Mouse (Mus musculus): ENCODE data around the gene Gm17387.
A peak's percentile ranks its signal among the peaks of the same experiment; 100 is the strongest.

Gene Gm17387

GRCm38 (mm10) chr7:141058601-141059341 is 29.8 kb downstream of the Gm17387 start:
- H3K4me3 ChIP-seq (replicated peaks; ENCODE audit: low read length), result no peak overlapping the region

GRCm38 (mm10) chr7:141059929-141060328 is 31.0 kb downstream of the Gm17387 start:
- Histone ChIP-seq H3K9me3 (ENCODE audit: low read length) (peaks cover 4% of the 10 kb centered on the region; the same call in 1 of the 2 replicates), H3K27me3 (ENCODE audit: insufficient read depth, low read length) (0 out of 2 replicates have a peak, but pooled peaks cover 2% of the 10 kb centered on the region), H3K36me3 (ENCODE audit: insufficient read depth, low read length) (peaks cover 66% of the 10 kb centered on the region), H3K4me3 (replicated peaks; ENCODE audit: low read length) (peak overlapping the region; percentile 86), H3K4me1 (replicated peaks; ENCODE audit: low read depth, low read length) (peaks cover 91% of the 10 kb centered on the region)
- no peak for TF ChIP-seq POU5F1 (IDR thresholded peaks at IDR 0.05; ENCODE audit: borderline replicate concordance, low read length)
- TF ChIP-seq NANOG (IDR thresholded peaks at IDR 0.05; ENCODE audit: borderline replicate concordance, low read length), result no peak
- TF ChIP-seq CTCF (conservative IDR thresholded peaks at IDR 0.05; ENCODE audit: low read length), result no peak

More at GRCm38 (mm10) chr7:141058601-141059341, 29.8 kb downstream of the Gm17387 start:
- H3K4me1 ChIP-seq (replicated peaks; ENCODE audit: low read depth, low read length), result peaks cover 87% of the 10 kb centered on the region
- H3K9me3 ChIP-seq (ENCODE audit: low read length), result peaks cover 4% of the 10 kb centered on the region; the same call in 1 of the 2 replicates
- 0 out of 2 replicates have a peak, but pooled peaks cover 2% of the 10 kb centered on the region for H3K27me3 ChIP-seq (ENCODE audit: insufficient read depth, low read length)
- TF ChIP-seq NANOG (IDR thresholded peaks at IDR 0.05; ENCODE audit: borderline replicate concordance, low read length) (no peak), CTCF (conservative IDR thresholded peaks at IDR 0.05; ENCODE audit: low read length) (no peak), POU5F1 (IDR thresholded peaks at IDR 0.05; ENCODE audit: borderline replicate concordance, low read length) (no peak)
- H3K36me3 ChIP-seq (ENCODE audit: insufficient read depth, low read length), result peaks cover 63% of the 10 kb centered on the region

- peak within 1 kb of the TSS; percentile 86 for H3K4me3 ChIP-seq (replicated peaks; ENCODE audit: low read length)
- TF ChIP-seq CTCF (conservative IDR thresholded peaks at IDR 0.05; ENCODE audit: low read length), result no peak
- no peak for TF ChIP-seq NANOG (IDR thresholded peaks at IDR 0.05; ENCODE audit: borderline replicate concordance, low read length)
- no peak for TF ChIP-seq POU5F1 (IDR thresholded peaks at IDR 0.05; ENCODE audit: borderline replicate concordance, low read length)
- peaks cover 92% of the 10 kb centered on the region for H3K4me1 ChIP-seq (replicated peaks; ENCODE audit: low read depth, low read length)
- 0 out of 2 replicates have a peak, but pooled peaks cover 2% of the 10 kb centered on the region for H3K27me3 ChIP-seq (ENCODE audit: insufficient read depth, low read length)
- peaks cover 3% of the 10 kb centered on the region; the same call in 1 of the 2 replicates for H3K9me3 ChIP-seq (ENCODE audit: low read length)
- peaks cover 67% of the 10 kb centered on the region for H3K36me3 ChIP-seq (ENCODE audit: insufficient read depth, low read length)
Observed at GRCm38 (mm10) chr7:141060426-141061242, 31.7 kb downstream of the Gm17387 start, which contains the start of gene B4galnt4. Gene B4galnt4, plus strand, starts transcription at chr7:141061104.

GRCm38 (mm10) chr7:141061269-141061692 is 32.4 kb downstream of the Gm17387 start:
- H3K9me3 ChIP-seq (ENCODE audit: low read length), result no peaks in the 10 kb centered on the region
- peak overlapping the region; percentile 86 for H3K4me3 ChIP-seq (replicated peaks; ENCODE audit: low read length)
- peaks cover 92% of the 10 kb centered on the region for H3K4me1 ChIP-seq (replicated peaks; ENCODE audit: low read depth, low read length)
- H3K36me3 ChIP-seq (ENCODE audit: insufficient read depth, low read length), result peaks cover 67% of the 10 kb centered on the region
- TF ChIP-seq NANOG (IDR thresholded peaks at IDR 0.05; ENCODE audit: borderline replicate concordance, low read length), result no peak
- TF ChIP-seq POU5F1 (IDR thresholded peaks at IDR 0.05; ENCODE audit: borderline replicate concordance, low read length), result no peak
- TF ChIP-seq CTCF (conservative IDR thresholded peaks at IDR 0.05; ENCODE audit: low read length), result no peak
- 0 out of 2 replicates have a peak, but pooled peaks cover 2% of the 10 kb centered on the region for H3K27me3 ChIP-seq (ENCODE audit: insufficient read depth, low read length)

GRCm38 (mm10) chr7:141062525-141062924 is 33.6 kb downstream of the Gm17387 start:
- Histone ChIP-seq H3K4me3 (replicated peaks; ENCODE audit: low read length) (peak overlapping the region; percentile 86), H3K27me3 (ENCODE audit: insufficient read depth, low read length) (0 out of 2 replicates have a peak, but pooled peaks cover 2% of the 10 kb centered on the region), H3K4me1 (replicated peaks; ENCODE audit: low read depth, low read length) (peaks cover 92% of the 10 kb centered on the region), H3K36me3 (ENCODE audit: insufficient read depth, low read length) (peaks cover 68% of the 10 kb centered on the region), H3K9me3 (ENCODE audit: low read length) (no peaks in the 10 kb centered on the region)
- TF ChIP-seq NANOG (IDR thresholded peaks at IDR 0.05; ENCODE audit: borderline replicate concordance, low read length) (no peak), CTCF (conservative IDR thresholded peaks at IDR 0.05; ENCODE audit: low read length) (no peak), POU5F1 (IDR thresholded peaks at IDR 0.05; ENCODE audit: borderline replicate concordance, low read length) (no peak)

- 0 out of 2 replicates have a peak, but pooled peaks cover 5% of the 10 kb centered on the region for H3K27me3 ChIP-seq (ENCODE audit: insufficient read depth, low read length)
- TF ChIP-seq POU5F1 (IDR thresholded peaks at IDR 0.05; ENCODE audit: borderline replicate concordance, low read length), result no peak
- TF ChIP-seq CTCF (conservative IDR thresholded peaks at IDR 0.05; ENCODE audit: low read length), result no peak
- TF ChIP-seq NANOG (IDR thresholded peaks at IDR 0.05; ENCODE audit: borderline replicate concordance, low read length), result no peak
- peaks cover 68% of the 10 kb centered on the region for H3K36me3 ChIP-seq (ENCODE audit: insufficient read depth, low read length)
- no peaks in the 10 kb centered on the region for H3K9me3 ChIP-seq (ENCODE audit: low read length)
- peak overlapping the region; percentile 43; the same call in 1 of the 2 replicates for H3K4me3 ChIP-seq (replicated peaks; ENCODE audit: low read length)
- H3K4me1 ChIP-seq (replicated peaks; ENCODE audit: low read depth, low read length), result peaks cover 92% of the 10 kb centered on the region
Observed at GRCm38 (mm10) chr7:141063353-141063752, 34.4 kb downstream of the Gm17387 start.

- H3K4me3 ChIP-seq (replicated peaks; ENCODE audit: low read length), result peak overlapping the region; percentile 43
- peaks cover 71% of the 10 kb centered on the region for H3K36me3 ChIP-seq (ENCODE audit: insufficient read depth, low read length)
- H3K4me1 ChIP-seq (replicated peaks; ENCODE audit: low read depth, low read length), result peaks cover 90% of the 10 kb centered on the region
- no peaks in the 10 kb centered on the region for H3K9me3 ChIP-seq (ENCODE audit: low read length)
- H3K27me3 ChIP-seq (ENCODE audit: insufficient read depth, low read length), result 0 out of 2 replicates have a peak, but pooled peaks cover 5% of the 10 kb centered on the region
- TF ChIP-seq POU5F1 (IDR thresholded peaks at IDR 0.05; ENCODE audit: borderline replicate concordance, low read length), result no peak
- TF ChIP-seq CTCF (conservative IDR thresholded peaks at IDR 0.05; ENCODE audit: low read length), result no peak
- no peak for TF ChIP-seq NANOG (IDR thresholded peaks at IDR 0.05; ENCODE audit: borderline replicate concordance, low read length)
Observed at GRCm38 (mm10) chr7:141064175-141064574, 35.2 kb downstream of the Gm17387 start.

- Histone ChIP-seq H3K9me3 (ENCODE audit: low read length) (no peaks in the 10 kb centered on the region), H3K4me1 (replicated peaks; ENCODE audit: low read depth, low read length) (peaks cover 90% of the 10 kb centered on the region), H3K36me3 (ENCODE audit: insufficient read depth, low read length) (peaks cover 71% of the 10 kb centered on the region), H3K27me3 (ENCODE audit: insufficient read depth, low read length) (0 out of 2 replicates have a peak, but pooled peaks cover 5% of the 10 kb centered on the region), H3K4me3 (replicated peaks; ENCODE audit: low read length) (peak overlapping the region; percentile 43)
- TF ChIP-seq CTCF (conservative IDR thresholded peaks at IDR 0.05; ENCODE audit: low read length) (no peak), POU5F1 (IDR thresholded peaks at IDR 0.05; ENCODE audit: borderline replicate concordance, low read length) (no peak), NANOG (IDR thresholded peaks at IDR 0.05; ENCODE audit: borderline replicate concordance, low read length) (no peak)
Observed at GRCm38 (mm10) chr7:141064576-141064975, 35.6 kb downstream of the Gm17387 start.

All from E14TG2a.4 (cell line).